ENCODE assay signal across 8 mouse cellular contexts in the genomic region with DNA sequence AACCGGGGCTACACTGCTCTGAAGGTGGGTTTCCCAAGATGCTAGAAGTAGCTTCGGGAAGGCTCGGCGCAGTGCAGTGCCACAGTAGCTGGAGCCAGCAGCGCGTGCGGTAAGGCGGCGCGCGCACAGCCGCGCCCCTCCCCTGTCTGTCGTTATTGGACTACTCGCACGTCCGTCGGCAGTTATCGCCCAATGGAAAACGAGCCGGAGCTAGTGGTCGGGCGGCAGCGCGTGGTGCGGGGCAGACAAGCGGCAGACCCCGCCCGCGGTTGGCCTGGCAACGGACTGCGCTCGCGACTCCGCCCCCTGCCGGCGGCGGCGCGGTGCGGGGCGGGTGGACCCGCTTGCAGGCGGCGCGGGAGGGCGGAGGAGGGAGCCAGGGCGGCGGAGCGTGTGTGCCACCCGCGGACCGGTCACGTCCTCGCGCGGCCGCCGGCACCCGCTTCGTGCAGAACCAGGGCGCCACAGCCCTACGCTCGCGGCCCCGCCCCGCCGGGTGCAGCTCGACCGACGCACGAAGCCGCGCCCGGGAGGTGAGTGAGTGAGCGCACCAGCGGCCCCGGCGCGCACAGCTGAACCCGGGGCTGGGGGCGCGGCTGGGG. TPM values are rescaled to one million over a fixed set of nuclear protein-coding genes. Genes with fewer than 3 reads are reported as not detected.
DNase-seq lines count a peak whose midpoint lies in the region; ATAC-seq and TF ChIP-seq lines count a peak whose summit lies in the region.

A gene (plus strand): TSS at position 328 of the 602 bp plus-strand sequence.

- peak within 1 kb of the TSS; percentile 80 for H3K9ac ChIP-seq in heart, embryonic 13.5 days
- peak within 1 kb of the TSS; percentile 57; the same call in 1 of the 2 replicates for H3K9ac ChIP-seq in kidney, postnatal 0 days (ENCODE audit: low read depth, low read length)
- H3K9ac ChIP-seq in liver, adult 2 months (ENCODE audit: low read depth, low read length) = peak within 1 kb of the TSS; percentile 48

- WGBS in heart, embryonic 13.5 days = 0% methylated on average over 56 of the region's 83 CpGs
- WGBS in kidney, postnatal 0 days = under 1% methylated on average over 75 of the region's 83 CpGs
- under 1% methylated on average over 82 of the region's 83 CpGs for WGBS in liver, adult 2 months

- peak; percentile 89 for ATAC-seq in heart, embryonic 13.5 days (ENCODE audit: extremely low read depth, insufficient number of reproducible peaks, low FRiP score, low TSS enrichment)
- peak; percentile 97 for ATAC-seq in kidney, postnatal 0 days (replicated peaks; ENCODE audit: low FRiP score, low read depth)

- H3K9me3 ChIP-seq in heart, embryonic 13.5 days = no peaks in the 10 kb centered on the region
- no peaks in the 10 kb centered on the region for H3K9me3 ChIP-seq in kidney, postnatal 0 days (replicated peaks; ENCODE audit: low read length)

- TF ChIP-seq CTCF in brain, embryonic 14.5 days (IDR thresholded peaks at IDR 0.05; ENCODE audit: borderline replicate concordance, extremely low read depth, insufficient read depth, insufficient read length) = peak; percentile 50; the same call in 1 of the 2 replicates
- TF ChIP-seq CTCF in kidney, postnatal 0 days (IDR thresholded peaks at IDR 0.05; ENCODE audit: low read depth) = peak; percentile 47
- peak; percentile 60 for TF ChIP-seq CTCF in liver, adult 2 months (IDR thresholded peaks at IDR 0.05; ENCODE audit: low read depth, low read length)

- TF ChIP-seq POLR2A in brain, embryonic 14.5 days (IDR thresholded peaks at IDR 0.05; ENCODE audit: borderline replicate concordance, extremely low read depth, insufficient read depth, insufficient read length, poor library complexity, severe bottlenecking) = peak; percentile 67
- no peak for TF ChIP-seq POLR2A in liver, adult 2 months (IDR thresholded peaks at IDR 0.05; ENCODE audit: extremely low read depth, insufficient read depth, low read length)
- TF ChIP-seq POLR2A in myocyte (IDR thresholded peaks at IDR 0.05; ENCODE audit: insufficient read length, low read depth) = no peak

- peak within 1 kb of the TSS; percentile 73 for H3K4me3 ChIP-seq in heart, embryonic 13.5 days
- peak within 1 kb of the TSS; percentile 59 for H3K4me3 ChIP-seq in kidney, postnatal 0 days (replicated peaks; ENCODE audit: low read depth, low read length)
- peak within 1 kb of the TSS; percentile 58 for H3K4me3 ChIP-seq in liver, adult 2 months (ENCODE audit: insufficient read depth, low read depth, low read length)
- H3K4me3 ChIP-seq in myocyte = no peak within 1 kb of the TSS

- no peaks in the 10 kb centered on the region for H3K36me3 ChIP-seq in heart, embryonic 13.5 days
- H3K36me3 ChIP-seq in kidney, postnatal 0 days (ENCODE audit: insufficient read depth, low read length) = no peaks in the 10 kb centered on the region
- no peaks in the 10 kb centered on the region for H3K36me3 ChIP-seq in liver, adult 2 months (ENCODE audit: control insufficient read depth, insufficient read depth, low read length)
- no peaks in the 10 kb centered on the region for H3K36me3 ChIP-seq in myocyte (ENCODE audit: control insufficient read depth, insufficient read depth)

- peaks cover 16% of the 10 kb centered on the region for H3K4me1 ChIP-seq in heart, embryonic 13.5 days
- peaks cover 3% of the 10 kb centered on the region; the same call in 1 of the 2 replicates for H3K4me1 ChIP-seq in kidney, postnatal 0 days (replicated peaks; ENCODE audit: insufficient read depth, low read length)
- 0 out of 2 replicates have a peak, but pooled peaks cover 2% of the 10 kb centered on the region for H3K4me1 ChIP-seq in liver, adult 2 months (ENCODE audit: control insufficient read depth, insufficient read depth, low read length)

- H3K79me2 ChIP-seq in liver, adult 2 months (ENCODE audit: control insufficient read depth, insufficient read depth, low read length) = no peaks in the 10 kb centered on the region
- H3K79me2 ChIP-seq in myocyte (ENCODE audit: control insufficient read depth, insufficient read depth) = no peaks in the 10 kb centered on the region

- peak within 1 kb of the TSS; percentile 95 for H3K4me2 ChIP-seq in heart, embryonic 13.5 days
- H3K4me2 ChIP-seq in kidney, postnatal 0 days (ENCODE audit: low read length) = peak within 1 kb of the TSS; percentile 98
- H3K4me2 ChIP-seq in myocyte (ENCODE audit: low read depth) = peak within 1 kb of the TSS; percentile 67

- no peak within 1 kb of the TSS for H3K27ac ChIP-seq in heart, embryonic 13.5 days (replicated peaks)
- H3K27ac ChIP-seq in kidney, postnatal 0 days = no peak within 1 kb of the TSS
- H3K27ac ChIP-seq in liver, adult 2 months (replicated peaks; ENCODE audit: insufficient read depth, low read depth, low read length) = no peak within 1 kb of the TSS

- peak within 1 kb of the TSS; percentile 15 for H3ac ChIP-seq in myocyte (ENCODE audit: control insufficient read depth, insufficient read length)

- peaks cover 73% of the 10 kb centered on the region for H3K27me3 ChIP-seq in heart, embryonic 13.5 days (replicated peaks)
- no peaks in the 10 kb centered on the region for H3K27me3 ChIP-seq in kidney, postnatal 0 days (ENCODE audit: insufficient read depth, low read length)
- no peaks in the 10 kb centered on the region for H3K27me3 ChIP-seq in liver, adult 2 months (ENCODE audit: control insufficient read depth, insufficient read depth, low read length)
- H3K27me3 ChIP-seq in myocyte (ENCODE audit: control insufficient read depth, insufficient read depth, insufficient read length) = peaks cover 27% of the 10 kb centered on the region

- DNase-seq in B cell, adult 2 months = peak; percentile 83
- peak; percentile 99 for DNase-seq in brain, embryonic 14.5 days (ENCODE audit: low read depth)
- DNase-seq in fibroblast of lung, adult 2 months (ENCODE audit: low read depth) = peak; percentile 78
- DNase-seq in kidney, postnatal 0 days (ENCODE audit: low spot score) = peak; percentile 98
- DNase-seq in liver, adult 2 months (ENCODE audit: extremely low read depth, low read depth, low spot score) = peak; percentile 76
- peak; percentile 77 to 89 for DNase-seq in spleen, postnatal 4 days (ENCODE audit: low spot score in 2 of 2)

TF ChIP-seq in myocyte, 11 proteins besides CTCF, POLR2A, EP300 and RAD21:
- TF ChIP-seq MYOD1 (IDR thresholded peaks at IDR 0.05; ENCODE audit: control insufficient read depth in 1 of 3, insufficient read length in 2 of 3, low read depth in 2 of 3) (peak in 1 of 3 experiments; percentile 8), E2F4 (IDR thresholded peaks at IDR 0.05; ENCODE audit: insufficient read depth) (peak; percentile 0), REST (IDR thresholded peaks at IDR 0.05; ENCODE audit: insufficient read depth, insufficient read length) (no peak), MYOG (IDR thresholded peaks at IDR 0.05; ENCODE audit: control insufficient read depth in 1 of 3, insufficient read depth in 1 of 3, insufficient read length in 2 of 3, low read depth in 2 of 3) (peak in 1 of 3 experiments; percentile 6)

RNA-seq across cellular contexts. Expression of the gene that starts here (rescaled TPM):
- polyA plus RNA-seq in brain, embryonic 14.5 days (2012; rRNA removed) = 41.6 and 66.1 TPM in 2 replicates
- polyA plus RNA-seq in heart, embryonic 13.5 days (2015; fragmentation: Nextera tagmentation; extraction: Ambion mirVana) = 1.3 and 1.6 TPM in 2 replicates
- polyA plus RNA-seq in kidney, postnatal 0 days (2015; fragmentation: Nextera tagmentation; extraction: Ambion mirVana) = 5.0 and 5.6 TPM in 2 replicates
- total RNA-seq in liver, adult 2 months (2014; rRNA removed) = 0.07 and 0.09 TPM in 2 replicates
- polyA plus RNA-seq in liver, adult 2 months (2012; rRNA removed) = 0.14 TPM in 1 of 2 replicates, not detected in the other
- 0.54 TPM for polyA plus RNA-seq in myocyte (2012; fragmentation: generic; extraction: Trizol)

Comparison
In these comparisons a context has a peak if more than half of its experiments do, and no peak if none do; other contexts are left out.
1. Peak in DNase-seq, H3K4me3 ChIP-seq and H3K9ac ChIP-seq in liver, adult 2 months; RNA of the gene not detected or under 1 TPM.